Mouse (Mus musculus) intestine, embryonic 14.5 days (tissue): ENCODE data around the gene Cyp4x1. TPM values are rescaled to one million over a fixed set of nuclear protein-coding genes. Genes with fewer than 3 reads are reported as not detected.
A peak's percentile ranks its signal among the peaks of the same experiment; 100 is the strongest.

Source experiments
- ATAC-seq: fragments of 200-750 bp; cut with Nextera tagmentation; replicated peaks from 2 replicates; pipeline ENCODE4 v1.8.0; 2017; ENCODE audit warnings: low read depth, moderate number of reproducible peaks, moderate TSS enrichment, moderate library complexity; ENCODE audit not compliant: low FRiP score, low TSS enrichment
- DNase-seq: peaks from one replicate; pipeline ENCODE4 v3.0.0-alpha.2; 2018; ENCODE audit warnings: low spot score
- H3K27ac ChIP-seq: fragments of 300-500 bp; sonication (generic); 2 replicates; pipeline ENCODE4 v1.5.1; 2014; ENCODE audit warnings: low read depth, mild to moderate bottlenecking, control low read depth
- H3K27me3 ChIP-seq: fragments of 300-500 bp; sonication (generic); replicated peaks from 2 replicates; pipeline ENCODE4 v1.6.1; 2014; ENCODE audit warnings: low read length, control low read depth; ENCODE audit not compliant: control insufficient read depth, insufficient read depth
- H3K36me3 ChIP-seq: fragments of 300-500 bp; sonication (generic); 2 replicates; pipeline ENCODE4 v1.6.1; 2014; ENCODE audit warnings: low read length, control low read depth; ENCODE audit not compliant: control insufficient read depth, insufficient read depth
- H3K4me1 ChIP-seq: fragments of 300-500 bp; sonication (generic); replicated peaks from 2 replicates; pipeline ENCODE4 v1.6.1; 2014; ENCODE audit warnings: low read length, control low read depth, mixed read lengths; ENCODE audit not compliant: control insufficient read depth, insufficient read depth
- H3K4me2 ChIP-seq: fragments of 300-500 bp; sonication (generic); 2 replicates; pipeline ENCODE4 v1.6.1; 2014; ENCODE audit warnings: low read length
- H3K4me3 ChIP-seq: fragments of 300-500 bp; sonication (generic); 2 replicates; pipeline ENCODE4 v1.5.1; 2014; ENCODE audit warnings: low read depth, low read length, control low read depth, mixed read lengths
- H3K9ac ChIP-seq: fragments of 300-500 bp; sonication (generic); 2 replicates; pipeline ENCODE4 v1.6.1; 2014; ENCODE audit warnings: mild to moderate bottlenecking, low read length
- H3K9me3 ChIP-seq: fragments of 300-500 bp; sonication (generic); 2 replicates; pipeline ENCODE4 v1.6.1; 2016; ENCODE audit warnings: low read length, control low read depth; ENCODE audit not compliant: control insufficient read depth
- WGBS: fragments of 180-500 bp; shearing (Covaris S2); extraction: QIAGEN DNeasy Blood & Tissue Kit; methylation state at CpG from one replicate; pipeline ENCODE4 v1.1.7; 2014; 5-methylcytosine and 5-hydroxymethylcytosine counted together
- polyA plus RNA-seq: library from polyadenylated mRNA; unstranded; fragments of >200 nt; fragmentation: Nextera tagmentation; extraction: Ambion mirVana; gene quantifications from 2 replicates; pipeline ENCODE4 v1.2.1, GENCODE M21; 2014

The Cyp4x1 gene
- polyA plus RNA-seq, 1 experiment from 2014 or later: 0.62 TPM

GRCm38 (mm10) chr4:115095671-115096434 is 38.2 kb downstream of the Cyp4x1 start:
- 0 out of 2 replicates have a peak overlapping the region, but pooled peaks have one; percentile 0 for H3K9ac ChIP-seq
- H3K4me3 ChIP-seq: peak overlapping the region; percentile 27
- no peaks in the 10 kb centered on the region for H3K4me1 ChIP-seq
- no peaks in the 10 kb centered on the region for H3K9me3 ChIP-seq
- H3K27me3 ChIP-seq: peaks cover 25% of the 10 kb centered on the region; the same call in 1 of the 2 replicates
- WGBS: under 1% methylated on average over 21 of the region's 31 CpGs
- peak overlapping the region; percentile 56 for H3K4me2 ChIP-seq
- H3K27ac ChIP-seq: peak overlapping the region; percentile 60
- DNase-seq (peak; percentile 80), ATAC-seq (peak; percentile 93)
- H3K36me3 ChIP-seq: no peaks in the 10 kb centered on the region

- WGBS: 97% methylated on average over 2 of the region's 2 CpGs
- Histone ChIP-seq H3K9ac (no peak overlapping the region), H3K4me3 (no peak overlapping the region), H3K4me1 (no peaks in the 10 kb centered on the region), H3K27ac (no peak overlapping the region), H3K4me2 (no peak overlapping the region), H3K36me3 (no peaks in the 10 kb centered on the region), H3K9me3 (no peaks in the 10 kb centered on the region), H3K27me3 (peaks cover 29% of the 10 kb centered on the region; the same call in 1 of the 2 replicates)
- ATAC-seq (no peak), DNase-seq (no peak)
Observed at GRCm38 (mm10) chr4:115094056-115094455, 40.0 kb downstream of the Cyp4x1 start.

GRCm38 (mm10) chr4:115093331-115093864 is 40.7 kb downstream of the Cyp4x1 start:
- Histone ChIP-seq H3K4me1 (no peaks in the 10 kb centered on the region), H3K4me3 (no peak overlapping the region), H3K4me2 (no peak overlapping the region), H3K27ac (no peak overlapping the region), H3K36me3 (no peaks in the 10 kb centered on the region), H3K9me3 (no peaks in the 10 kb centered on the region), H3K9ac (no peak overlapping the region), H3K27me3 (peaks cover 31% of the 10 kb centered on the region; the same call in 1 of the 2 replicates)
- DNase-seq (no peak), ATAC-seq (no peak)
- WGBS: 75% methylated on average over 4 of the region's 4 CpGs

GRCm38 (mm10) chr4:115091806-115092205 is 42.3 kb downstream of the Cyp4x1 start:
- Histone ChIP-seq H3K4me3 (no peak overlapping the region), H3K27ac (no peak overlapping the region), H3K9me3 (no peaks in the 10 kb centered on the region), H3K27me3 (peaks cover 27% of the 10 kb centered on the region; the same call in 1 of the 2 replicates), H3K4me1 (no peaks in the 10 kb centered on the region), H3K4me2 (no peak overlapping the region), H3K36me3 (no peaks in the 10 kb centered on the region), H3K9ac (no peak overlapping the region)
- WGBS: 83% methylated on average over 3 of the region's 3 CpGs
- DNase-seq (no peak), ATAC-seq (no peak)

GRCm38 (mm10) chr4:115090592-115090991 is 43.5 kb downstream of the Cyp4x1 start:
- Histone ChIP-seq H3K4me3 (no peak overlapping the region), H3K9me3 (no peaks in the 10 kb centered on the region), H3K36me3 (no peaks in the 10 kb centered on the region), H3K27ac (no peak overlapping the region), H3K4me1 (no peaks in the 10 kb centered on the region), H3K27me3 (peaks cover 19% of the 10 kb centered on the region; the same call in 1 of the 2 replicates), H3K4me2 (no peak overlapping the region), H3K9ac (no peak overlapping the region)
- 56% methylated on average over 2 of the region's 2 CpGs for WGBS
- ATAC-seq (peak; percentile 58), DNase-seq (no peak)

- H3K4me3 ChIP-seq: peak within 1 kb of the TSS; percentile 8; the same call in 1 of the 2 replicates
- no peaks in the 10 kb centered on the region for H3K36me3 ChIP-seq
- H3K4me2 ChIP-seq: peak within 1 kb of the TSS; percentile 28; the same call in 1 of the 2 replicates
- H3K27me3 ChIP-seq: peaks cover 12% of the 10 kb centered on the region; the same call in 1 of the 2 replicates
- DNase-seq: no peak
- H3K4me1 ChIP-seq: no peaks in the 10 kb centered on the region
- 17% methylated on average over 11 of the region's 11 CpGs for WGBS
- no peak; the same call in 1 of the 2 replicates for ATAC-seq
- H3K27ac ChIP-seq: no peak within 1 kb of the TSS
- H3K9me3 ChIP-seq: no peaks in the 10 kb centered on the region
- H3K9ac ChIP-seq: no peak within 1 kb of the TSS
Observed at GRCm38 (mm10) chr4:115088611-115089338, 45.3 kb downstream of the Cyp4x1 start, which contains the start of gene Pdzk1ip1. Gene Pdzk1ip1, plus strand, starts transcription at chr4:115088708.

- no peak overlapping the region for H3K9ac ChIP-seq
- H3K4me1 ChIP-seq: no peaks in the 10 kb centered on the region
- ATAC-seq (no peak), DNase-seq (no peak)
- no peaks in the 10 kb centered on the region for H3K9me3 ChIP-seq
- WGBS: 48% methylated on average over 3 of the region's 3 CpGs
- H3K27me3 ChIP-seq: peaks cover 12% of the 10 kb centered on the region; the same call in 1 of the 2 replicates
- H3K36me3 ChIP-seq: no peaks in the 10 kb centered on the region
- H3K4me2 ChIP-seq: no peak overlapping the region
- no peak overlapping the region for H3K27ac ChIP-seq
- no peak overlapping the region for H3K4me3 ChIP-seq
Observed at GRCm38 (mm10) chr4:115086763-115087415, 47.2 kb downstream of the Cyp4x1 start.

- peaks cover 12% of the 10 kb centered on the region; the same call in 1 of the 2 replicates for H3K27me3 ChIP-seq
- no peak overlapping the region for H3K27ac ChIP-seq
Observed at GRCm38 (mm10) chr4:115086257-115086656, 47.8 kb downstream of the Cyp4x1 start.

More at GRCm38 (mm10) chr4:115086257-115086656, 47.8 kb downstream of the Cyp4x1 start:
- Histone ChIP-seq H3K4me1 (no peaks in the 10 kb centered on the region), H3K4me3 (no peak overlapping the region), H3K9me3 (no peaks in the 10 kb centered on the region), H3K9ac (no peak overlapping the region), H3K4me2 (no peak overlapping the region), H3K36me3 (no peaks in the 10 kb centered on the region)
- no peak for DNase-seq
- 59% methylated on average over 4 of the region's 4 CpGs for WGBS
- no peak for ATAC-seq
